Mouse (Mus musculus): ENCODE data around the gene Pou3f3. TPM values are rescaled to one million over a fixed set of nuclear protein-coding genes. Genes with fewer than 3 reads are reported as not detected.

Gene Pou3f3
- total and polyA plus RNA-seq, 3 experiments = not detected

DNA sequence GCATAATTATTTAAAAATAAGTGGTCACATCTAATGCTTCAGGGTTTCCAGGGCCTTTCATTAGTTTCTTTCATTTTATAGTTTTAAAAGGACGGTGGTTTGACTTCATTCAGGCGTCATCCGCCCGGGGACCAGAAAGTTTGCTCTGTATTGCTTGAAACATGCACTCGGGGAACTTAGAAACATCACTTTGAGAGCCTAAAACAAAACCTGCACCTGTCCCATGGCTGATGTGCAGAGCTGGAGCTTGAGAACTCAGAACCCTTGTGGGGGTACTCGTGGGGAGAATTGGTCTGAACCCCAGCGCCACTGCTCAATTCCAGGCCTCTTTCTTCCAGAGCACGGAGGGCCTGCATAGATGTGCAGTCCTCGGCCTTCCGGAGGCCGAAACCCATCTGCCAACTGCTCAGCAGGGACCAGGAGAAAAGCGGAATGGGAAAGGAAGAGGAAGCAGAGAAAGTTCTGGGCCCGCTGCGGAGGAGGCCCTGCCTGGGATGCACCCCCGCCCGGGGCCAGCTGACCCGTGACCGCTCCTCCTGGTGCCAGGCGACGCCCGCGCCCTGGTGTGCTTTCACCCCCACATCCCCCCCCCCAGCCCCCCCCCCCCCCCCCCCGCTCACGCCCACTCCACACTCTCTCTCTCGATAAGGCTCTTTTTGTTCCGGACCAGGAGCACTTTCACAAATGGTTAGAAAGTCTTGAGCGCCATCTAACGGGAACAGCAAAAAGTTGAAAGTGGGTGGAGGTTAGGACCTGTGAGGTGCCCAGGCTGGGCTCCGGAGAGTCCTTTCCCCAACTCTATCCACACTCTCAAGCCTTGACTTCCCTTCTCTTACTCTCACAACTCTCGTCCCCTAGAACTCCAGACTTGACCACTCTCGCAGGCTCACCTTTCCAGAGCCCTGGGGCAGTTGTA lies 18.7 kb downstream of the Pou3f3 start:
- Histone ChIP-seq H3K4me1 (ENCODE audit: control insufficient read depth in 1 of 2, insufficient read depth in 2 of 2, low read length in 2 of 2) (no peaks in the 10 kb centered on the region), H3K27ac (ENCODE audit: control insufficient read depth, low read depth, low read length) (no peak overlapping the region), H3K79me2 (ENCODE audit: control insufficient read depth, insufficient read depth, low read length, poor library complexity) (no peaks in the 10 kb centered on the region), H3K36me3 (ENCODE audit: control insufficient read depth in 1 of 2, insufficient read depth in 2 of 2, low read length in 2 of 2) (no peaks in the 10 kb centered on the region), H3K9ac (ENCODE audit: control insufficient read depth, low read depth, low read length, poor library complexity, severe bottlenecking) (no peak overlapping the region), H3K27me3 (ENCODE audit: control insufficient read depth in 1 of 2, insufficient read depth in 2 of 2, low read length in 2 of 2) (no peaks in the 10 kb centered on the region), H3K9me3 (replicated peaks; ENCODE audit: insufficient read depth, low read length) (no peaks in the 10 kb centered on the region), H3K4me3 (ENCODE audit: control insufficient read depth in 1 of 2, insufficient read depth in 1 of 2, low read depth in 2 of 2, low read length in 2 of 2) (no peak overlapping the region)
- TF ChIP-seq CHD2 (IDR thresholded peaks at IDR 0.05; ENCODE audit: low read length) (no peak), ZKSCAN1 (IDR thresholded peaks at IDR 0.05; ENCODE audit: low read depth, low read length) (no peak), MAZ (IDR thresholded peaks at IDR 0.05; ENCODE audit: low read depth, low read length) (no peak), EP300 (IDR thresholded peaks at IDR 0.05; ENCODE audit: low read depth in 1 of 2, low read length in 2 of 2) (no peak), HCFC1 (IDR thresholded peaks at IDR 0.05; ENCODE audit: low read depth, low read length) (no peak), KAT2A (conservative IDR thresholded peaks at IDR 0.05; ENCODE audit: low read depth, low read length) (no peak), E2F4 (IDR thresholded peaks at IDR 0.05; ENCODE audit: borderline replicate concordance, low read depth, low read length) (no peak)
- DNase-seq (ENCODE audit: low read depth, low spot score) = no peak

DNA sequence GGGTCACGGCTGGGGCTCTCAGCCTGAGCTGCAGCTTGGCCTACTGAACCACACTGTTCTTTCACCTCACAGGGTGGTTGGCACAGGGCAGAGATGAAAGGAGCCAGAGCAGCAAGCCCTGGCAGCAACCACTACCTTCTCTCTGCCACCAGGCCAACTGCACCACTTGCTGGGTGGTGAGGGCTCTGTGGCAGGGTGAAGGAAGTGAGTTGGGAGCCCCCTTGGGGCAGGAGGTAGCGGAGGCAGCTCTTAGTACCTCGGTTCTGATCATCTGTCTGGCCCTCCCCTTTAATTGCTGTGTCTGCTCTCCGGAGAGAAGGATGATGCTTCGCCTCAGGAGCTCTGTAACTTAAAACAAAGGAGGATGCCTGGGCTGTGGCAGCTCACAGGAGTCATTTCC lies 23.0 kb downstream of the Pou3f3 start:
- no peak for DNase-seq (ENCODE audit: low read depth, low spot score)
- Histone ChIP-seq H3K4me1 (ENCODE audit: control insufficient read depth in 1 of 2, insufficient read depth in 2 of 2, low read length in 2 of 2) (no peaks in the 10 kb centered on the region), H3K27ac (ENCODE audit: control insufficient read depth, low read depth, low read length) (no peak overlapping the region), H3K36me3 (ENCODE audit: control insufficient read depth in 1 of 2, insufficient read depth in 2 of 2, low read length in 2 of 2) (no peaks in the 10 kb centered on the region), H3K9me3 (replicated peaks; ENCODE audit: insufficient read depth, low read length) (no peaks in the 10 kb centered on the region), H3K27me3 (ENCODE audit: control insufficient read depth in 1 of 2, insufficient read depth in 2 of 2, low read length in 2 of 2) (no peaks in the 10 kb centered on the region; a peak in 1 of 4 replicates), H3K9ac (ENCODE audit: control insufficient read depth, low read depth, low read length, poor library complexity, severe bottlenecking) (no peak overlapping the region), H3K4me3 (ENCODE audit: control insufficient read depth in 1 of 2, insufficient read depth in 1 of 2, low read depth in 2 of 2, low read length in 2 of 2) (no peak overlapping the region), H3K79me2 (ENCODE audit: control insufficient read depth, insufficient read depth, low read length, poor library complexity) (no peaks in the 10 kb centered on the region)
- TF ChIP-seq MAFK (IDR thresholded peaks at IDR 0.05; ENCODE audit: borderline replicate concordance, low read depth, low read length) = no peak
- no peak for TF ChIP-seq RCOR1 (IDR thresholded peaks at IDR 0.05; ENCODE audit: low read depth, low read length)
- no peak for TF ChIP-seq USF1 (IDR thresholded peaks at IDR 0.05; ENCODE audit: low read depth, low read length)
- no peak for TF ChIP-seq KAT2A (conservative IDR thresholded peaks at IDR 0.05; ENCODE audit: low read depth, low read length)
- no peak for TF ChIP-seq ZKSCAN1 (IDR thresholded peaks at IDR 0.05; ENCODE audit: low read depth, low read length)
- no peak for TF ChIP-seq GATA1 (IDR thresholded peaks at IDR 0.05; ENCODE audit: low read depth, low read length)
- no peak for TF ChIP-seq USF2 (IDR thresholded peaks at IDR 0.05; ENCODE audit: borderline replicate concordance in 1 of 2, insufficient read depth in 1 of 2, low read depth in 1 of 2, low read length in 2 of 2)
- no peak for TF ChIP-seq ELF1 (IDR thresholded peaks at IDR 0.05; ENCODE audit: low read depth, low read length)
- no peak for TF ChIP-seq MEF2A (IDR thresholded peaks at IDR 0.05; ENCODE audit: extremely low read depth, insufficient replicate concordance, low read depth, low read length, poor library complexity, severe bottlenecking)
- TF ChIP-seq MYC (IDR thresholded peaks at IDR 0.05; ENCODE audit: low read depth, low read length) = no peak
- TF ChIP-seq POLR2A (IDR thresholded peaks at IDR 0.05; ENCODE audit: control insufficient read depth in 1 of 2, insufficient read depth in 1 of 2, low read depth in 1 of 2, low read length in 2 of 2, poor library complexity in 1 of 2) = no peak
- no peak for TF ChIP-seq EP300 (IDR thresholded peaks at IDR 0.05; ENCODE audit: low read depth in 1 of 2, low read length in 2 of 2)
- TF ChIP-seq NRF1 (IDR thresholded peaks at IDR 0.05; ENCODE audit: insufficient read depth, low read depth, low read length, poor library complexity, severe bottlenecking) = no peak
- TF ChIP-seq CHD1 (IDR thresholded peaks at IDR 0.05; ENCODE audit: low read depth, low read length) = no peak
- no peak for TF ChIP-seq ZNF384 (IDR thresholded peaks at IDR 0.05; ENCODE audit: low read depth, low read length)
- no peak for TF ChIP-seq TCF12 (IDR thresholded peaks at IDR 0.05; ENCODE audit: low read depth, low read length)
